Mouse (Mus musculus) gastrocnemius, postnatal 25 days (tissue): ENCODE results near the gene Ppie. TPM values are rescaled to one million over a fixed set of nuclear protein-coding genes. Genes with fewer than 3 reads are reported as not detected.

ENCODE experiments used
- total RNA-seq, 2 experiments: library from RNA; stranded (reverse); gene quantifications; 1 replicate in 1 of 2; 2 replicates in 1 of 2; pipeline ENCODE4 v1.2.3; 2021

The Ppie gene
- total RNA-seq, 2 experiments from 2014 or later, result 16.8 to 17.6 TPM

Other genes starting within 250 kb of the Ppie start
- under 1 TPM; 0.24 to 0.26 TPM for gene Mfsd2a, start 178.8 kb downstream of the Ppie start, total RNA-seq
- under 1 TPM; 0.46 to 0.62 TPM for gene Mycl, start 144.3 kb downstream of the Ppie start, total RNA-seq
- 1 to 10 TPM; 6.7 to 7.6 TPM for gene Trit1, start 123.4 kb downstream of the Ppie start, total RNA-seq
- not detected for gene Bmp8b, start 34.8 kb downstream of the Ppie start, total RNA-seq
- not detected for gene Oxct2b, start 23.7 kb downstream of the Ppie start, total RNA-seq
- under 1 TPM in 1 of 2 experiments, not detected in 1; 0.36 TPM for gene Hpcal4, start 43.3 kb upstream of the Ppie start, total RNA-seq
- 10 to 100 TPM; 19.6 to 32.5 TPM for gene Nt5c1a, start 61.6 kb upstream of the Ppie start, total RNA-seq
- 1 to 10 TPM; 6.7 to 7.4 TPM for gene Heyl, start 93.6 kb upstream of the Ppie start, total RNA-seq
- 100 to 1,000 TPM; 278 to 325 TPM for gene Pabpc4, start 122.4 kb upstream of the Ppie start, total RNA-seq
- gene Oxct2a, start 183.7 kb upstream of the Ppie start, total RNA-seq, result under 1 TPM in 1 of 2 experiments, not detected in 1; 0.16 TPM
- under 1 TPM; 0.35 to 0.36 TPM for gene Bmp8a, start 203.3 kb upstream of the Ppie start, total RNA-seq